Mouse (Mus musculus): ENCODE results near the gene Pdcd7.

The Pdcd7 gene

DNA sequence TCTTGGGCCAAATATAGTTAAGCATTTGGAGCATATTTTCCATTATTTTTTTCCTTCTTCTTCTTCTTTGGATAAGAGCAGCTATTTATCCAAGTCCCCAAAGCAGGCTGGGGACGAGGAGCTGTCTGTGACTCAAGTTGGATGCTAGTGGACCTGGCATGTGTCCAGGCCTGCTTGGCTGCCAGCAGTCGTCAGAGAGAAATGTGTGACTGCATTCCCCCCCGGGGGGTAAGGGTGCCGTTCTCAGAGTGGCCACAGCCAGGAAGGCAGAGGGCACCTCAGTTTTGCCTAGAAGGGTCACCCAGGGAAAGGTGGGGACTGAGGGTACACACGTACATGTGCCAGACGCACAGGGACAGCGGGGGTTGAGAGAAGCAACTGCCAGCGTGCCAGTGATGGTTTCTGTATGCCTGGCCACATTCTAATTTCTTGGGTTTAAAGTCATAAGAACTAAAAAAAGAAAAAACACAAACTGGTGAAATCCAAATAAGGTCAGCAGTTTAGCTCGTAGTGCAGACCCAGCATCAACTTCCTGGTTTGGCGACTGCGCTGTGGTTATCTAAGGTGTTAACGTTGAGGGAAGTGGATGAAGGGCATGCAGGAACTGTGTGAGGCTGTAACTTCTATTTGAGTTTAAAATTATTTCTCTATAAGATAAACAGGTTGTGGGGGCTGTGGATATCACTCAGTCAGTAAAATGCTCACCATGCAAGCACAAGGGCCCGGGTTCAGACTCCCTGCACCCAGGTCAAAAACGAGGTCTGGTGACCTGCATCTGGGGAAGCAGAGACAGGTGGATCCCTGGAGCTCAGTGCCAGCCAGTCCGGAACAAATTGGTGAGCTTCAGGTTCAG is 58.7 kb downstream of the Pdcd7 start:
- DNase-seq, result no peak

DNA sequence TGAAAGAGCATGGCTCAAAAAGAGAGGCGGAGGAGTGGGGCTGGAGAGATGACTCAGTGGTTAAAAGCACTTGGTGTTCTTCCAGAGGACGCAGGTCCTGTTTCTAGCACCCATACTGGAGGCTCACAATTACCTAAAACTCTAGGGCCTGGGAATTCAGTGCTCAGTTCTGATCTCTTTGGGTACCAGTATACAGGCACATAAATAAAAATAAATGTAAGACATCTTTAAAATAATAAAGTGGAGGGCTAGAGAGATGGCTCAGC is 59.2 kb downstream of the Pdcd7 start:
- DNase-seq, result no peak

GRCm38 (mm10) chr9:65407327-65407726 is 61.4 kb downstream of the Pdcd7 start:
- no peak for DNase-seq

DNA sequence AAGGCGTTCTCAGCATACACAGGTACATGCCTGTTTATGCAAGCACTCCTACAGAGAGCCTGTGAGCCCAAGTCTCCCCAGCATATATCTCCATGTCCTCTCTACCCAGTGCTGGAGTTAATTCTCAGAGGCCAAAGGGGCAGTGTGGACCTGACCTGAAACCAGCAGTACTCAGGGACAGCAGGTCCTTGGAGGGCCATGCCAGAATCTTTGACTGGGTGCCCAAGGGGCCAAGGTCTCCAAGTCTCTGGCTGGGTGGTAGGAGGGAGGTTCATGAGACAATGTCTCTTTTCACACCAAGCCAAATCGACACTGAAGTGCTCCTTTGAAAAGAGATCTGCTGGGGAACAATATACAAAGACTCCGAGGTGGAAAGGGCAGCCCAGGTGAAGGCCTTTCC is 62.0 kb downstream of the Pdcd7 start:
- no peak for DNase-seq

GRCm38 (mm10) chr9:65408871-65409295 is 63.0 kb downstream of the Pdcd7 start:
- no peak for DNase-seq
